Mouse (Mus musculus) thymus, postnatal 10 days (tissue): ENCODE measurements around the gene Insyn1.

ENCODE experiments used
- DNase-seq, 2 experiments: peaks; one replicate each; pipeline ENCODE4 v3.0.0; 2021; ENCODE audit warnings: low spot score in 2 of 2

The Insyn1 gene

DNA sequence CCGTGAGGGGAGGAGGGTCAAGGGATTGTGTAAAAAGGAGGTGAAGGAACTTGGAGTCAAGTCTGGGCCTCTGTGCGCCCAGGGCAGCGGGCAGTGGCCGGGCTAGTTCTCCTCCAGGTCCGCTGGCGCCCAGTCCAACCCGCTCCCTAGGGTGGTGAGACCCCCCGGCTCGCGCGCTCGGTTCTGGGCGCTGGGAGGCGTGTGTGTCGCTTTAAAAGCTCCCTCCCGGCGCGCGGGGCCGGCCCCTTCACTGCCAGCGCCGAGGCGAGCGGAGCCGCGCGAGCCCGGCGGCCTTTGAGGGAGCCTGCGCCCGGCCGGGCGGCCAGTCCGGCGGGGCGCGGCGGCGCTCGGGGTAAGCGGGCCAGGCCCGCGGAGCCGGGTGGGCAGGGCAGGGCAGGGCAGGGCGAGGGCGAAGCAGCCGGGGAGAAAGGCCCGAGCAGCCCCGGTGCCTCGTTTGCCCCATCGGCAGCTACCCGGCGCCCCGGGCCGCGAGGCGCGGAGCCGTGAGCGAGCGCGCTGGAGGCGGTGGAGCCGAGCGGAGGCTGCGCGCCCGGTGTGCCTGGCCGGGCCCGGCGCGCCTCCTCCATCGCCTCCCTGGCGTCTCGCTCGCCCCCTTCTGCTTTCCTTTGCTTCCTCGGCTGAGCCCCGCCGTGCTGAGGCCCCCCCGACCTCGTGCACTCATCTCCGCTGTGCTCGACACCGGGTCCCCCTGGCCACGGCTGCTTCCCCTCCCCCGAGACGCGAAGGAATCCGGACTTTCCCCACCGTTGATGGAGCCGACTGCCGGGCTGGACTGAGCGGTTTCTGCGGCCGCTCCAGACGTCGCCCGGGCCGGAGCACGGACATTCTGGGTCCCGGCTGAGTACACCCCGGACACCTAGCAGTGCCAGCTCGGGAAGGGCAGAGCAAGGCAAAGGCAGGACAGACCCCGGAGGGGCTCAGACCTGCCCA is at the start of gene Insyn1:
Gene Insyn1, plus strand, starts transcription at position 753 of the 951 bp plus-strand sequence.
- DNase-seq: peak in 1 of 2 experiments; percentile 20

DNA sequence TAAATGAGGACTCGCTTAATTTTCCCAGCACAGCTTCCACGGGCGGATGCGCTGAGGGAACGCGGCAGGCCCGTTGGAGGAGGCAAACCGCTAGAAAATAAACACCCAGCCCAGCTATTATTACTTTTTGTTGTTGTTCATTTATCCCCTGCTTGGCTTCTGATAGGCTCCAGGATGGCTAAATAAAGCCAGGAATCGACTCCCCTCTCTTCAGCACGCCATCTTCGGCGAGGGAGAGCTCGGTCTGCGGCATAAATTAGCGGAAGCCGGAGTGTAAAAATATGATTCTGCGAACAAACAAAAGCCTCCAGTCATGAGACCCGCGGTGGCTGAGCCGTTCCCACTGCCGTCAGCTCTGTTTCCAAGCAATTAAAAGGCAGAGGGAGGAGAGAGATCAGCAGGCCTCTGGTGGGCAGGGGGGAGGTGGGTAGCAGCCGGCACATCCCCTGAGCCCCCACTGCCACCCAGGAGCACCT is 49.4 kb upstream of the Insyn1 start:
- DNase-seq: no peak

DNA sequence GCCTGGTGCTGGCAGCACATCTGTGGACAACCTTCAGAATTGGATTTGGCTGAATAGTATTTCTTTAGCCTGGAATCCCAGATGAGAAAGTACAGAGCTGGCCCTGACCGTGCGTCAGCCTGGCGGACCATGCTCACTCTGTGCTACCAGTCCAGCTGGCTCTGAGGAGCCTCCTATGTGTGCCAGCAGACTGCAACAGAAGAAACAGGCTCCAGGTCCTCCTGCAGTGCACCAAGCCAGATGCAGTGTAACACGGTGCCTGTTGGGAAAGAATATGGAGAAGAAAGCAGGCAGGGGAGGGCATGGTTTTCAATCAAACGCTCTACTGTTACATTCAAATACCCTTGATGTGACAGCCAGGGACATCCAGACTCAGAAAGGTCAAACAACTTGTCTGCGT is 48.3 kb upstream of the Insyn1 start:
- no peak for DNase-seq

DNA sequence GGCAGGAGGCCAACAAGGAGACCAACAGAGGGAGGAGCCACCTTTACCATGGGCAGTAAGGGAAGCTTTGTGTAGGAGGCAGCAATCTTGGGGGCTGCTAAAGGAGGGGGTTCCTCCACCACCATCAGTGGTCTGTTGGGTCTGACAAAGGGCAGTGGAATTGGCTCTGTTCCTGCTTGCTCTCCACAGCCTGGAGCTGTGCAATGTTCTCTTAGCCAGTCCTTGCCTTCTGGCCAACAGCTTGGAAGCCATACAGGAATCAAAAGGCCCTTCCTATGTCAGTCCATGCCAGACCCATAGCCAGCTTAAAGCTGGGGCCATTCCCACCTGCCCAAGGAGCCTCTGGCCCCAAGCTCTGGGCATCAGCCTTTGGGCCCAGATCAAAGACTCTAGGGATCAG is 47.8 kb upstream of the Insyn1 start:
- DNase-seq: no peak

DNA sequence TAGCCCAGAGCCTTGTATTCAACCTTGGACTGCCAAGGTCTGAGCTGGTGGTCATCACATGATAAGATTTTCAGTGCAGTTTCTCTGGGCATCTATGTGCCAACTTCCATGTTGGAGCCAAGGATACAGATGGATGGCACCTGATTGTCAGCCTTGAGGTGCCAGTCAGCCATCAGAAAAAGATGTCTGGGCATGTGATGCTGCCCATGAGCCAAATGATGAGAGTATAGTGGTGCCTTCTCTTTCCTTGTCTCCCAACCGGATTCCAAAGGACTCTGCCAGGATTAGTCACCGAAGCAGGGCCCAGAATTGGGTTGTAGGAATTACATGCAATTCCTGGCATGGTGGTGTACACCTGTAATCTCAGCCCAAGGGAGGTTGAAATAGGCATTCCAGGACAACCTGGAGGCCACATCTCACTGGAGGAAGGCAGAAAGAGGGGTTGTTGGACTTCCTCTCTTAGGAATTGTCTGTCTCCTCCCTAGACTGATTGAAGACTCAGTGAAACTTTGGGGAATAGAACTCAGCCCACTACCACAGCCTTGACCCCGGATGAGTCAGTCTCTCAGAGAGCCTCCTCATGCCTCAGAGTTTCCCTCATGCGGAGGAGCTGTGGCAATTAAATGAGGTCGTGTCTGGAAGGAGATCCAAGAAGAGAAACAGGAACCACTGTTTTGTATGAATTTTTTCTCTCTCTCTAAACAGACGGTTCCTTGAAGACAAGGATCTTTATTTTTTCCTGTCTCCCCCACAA is 46.9 kb upstream of the Insyn1 start:
- no peak for DNase-seq

DNA sequence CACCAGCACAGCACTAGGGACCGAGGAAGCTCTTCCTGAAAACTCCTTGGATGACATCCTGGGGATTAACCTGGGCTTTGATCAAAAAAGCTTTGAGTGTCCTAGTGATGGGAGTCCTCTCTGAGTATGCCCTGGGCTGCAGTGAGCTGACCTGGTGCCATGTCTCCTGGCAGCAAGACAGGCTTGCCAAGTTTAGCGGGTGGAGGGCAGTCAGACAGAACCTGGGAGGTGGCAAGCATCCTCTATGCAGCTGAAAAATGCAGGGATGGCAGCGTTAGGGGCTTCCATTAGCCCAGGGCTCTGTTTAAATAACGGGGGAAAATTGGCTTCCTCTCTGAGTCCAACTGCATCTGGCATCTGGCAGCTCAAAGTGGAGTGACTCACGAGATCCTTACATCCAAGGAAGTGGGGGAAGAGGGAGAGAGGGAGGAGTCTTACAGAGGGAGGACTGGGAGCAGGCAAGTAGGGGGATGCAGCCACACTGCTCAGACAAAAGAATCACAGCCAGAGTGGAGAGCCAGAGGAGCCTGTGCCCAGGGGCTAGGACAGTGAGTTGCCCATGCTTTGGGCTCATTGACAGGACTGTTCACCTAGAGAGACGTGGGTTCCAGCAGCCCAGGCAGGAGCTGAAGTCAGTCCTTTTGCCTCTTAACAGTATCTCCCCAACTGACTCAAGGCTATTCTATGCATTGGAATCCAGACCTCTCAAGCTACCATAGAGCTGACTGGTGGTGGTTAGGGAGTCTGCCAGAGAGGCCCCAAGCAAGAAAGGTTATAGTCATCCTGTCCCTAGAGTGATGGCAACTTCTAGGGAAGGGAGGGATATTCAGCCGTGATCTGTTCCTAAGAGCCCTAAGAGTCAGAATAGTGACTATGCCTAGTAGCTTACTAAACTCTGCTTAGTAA is 46.0 kb upstream of the Insyn1 start:
- DNase-seq: no peak

DNA sequence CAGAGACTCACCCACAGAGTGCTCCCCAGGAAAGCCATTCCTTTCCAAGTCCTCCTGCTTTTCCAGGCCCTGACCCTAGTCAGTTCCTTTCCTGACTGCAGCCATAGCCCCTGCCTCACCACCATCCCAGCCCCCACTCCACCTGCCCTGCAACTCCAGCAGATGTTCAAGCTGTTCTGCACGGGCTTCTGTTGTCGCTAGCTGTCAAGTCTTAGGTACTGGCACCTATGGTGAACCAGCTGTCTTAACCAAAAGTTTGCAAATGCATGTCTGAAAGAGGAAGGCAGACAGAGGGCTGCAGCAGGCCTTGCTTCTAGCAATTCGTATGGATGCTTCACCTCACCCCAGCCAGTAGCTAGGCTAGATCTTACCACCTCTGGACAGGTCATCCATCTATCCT is 45.3 kb upstream of the Insyn1 start:
- no peak for DNase-seq

DNA sequence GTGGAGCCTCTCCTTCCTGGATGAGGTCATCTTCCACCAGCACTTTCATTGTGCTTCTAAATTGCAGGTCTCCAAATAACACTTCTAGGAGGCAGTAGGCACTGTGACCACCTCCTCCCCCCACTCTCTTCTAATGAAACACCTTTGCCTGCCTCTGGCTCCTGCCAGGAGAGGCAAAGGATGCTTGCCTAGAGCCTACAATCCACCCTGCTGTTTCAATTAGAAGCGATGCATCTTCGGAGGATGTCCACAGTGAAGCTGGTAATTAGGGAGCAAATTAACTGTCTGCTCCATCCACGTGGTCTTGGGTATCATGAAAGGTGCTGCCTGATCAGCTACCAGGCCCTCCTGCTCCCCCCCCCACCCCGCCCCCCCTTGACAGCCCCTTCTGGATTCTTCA is 41.6 kb upstream of the Insyn1 start:
- DNase-seq: no peak

DNA sequence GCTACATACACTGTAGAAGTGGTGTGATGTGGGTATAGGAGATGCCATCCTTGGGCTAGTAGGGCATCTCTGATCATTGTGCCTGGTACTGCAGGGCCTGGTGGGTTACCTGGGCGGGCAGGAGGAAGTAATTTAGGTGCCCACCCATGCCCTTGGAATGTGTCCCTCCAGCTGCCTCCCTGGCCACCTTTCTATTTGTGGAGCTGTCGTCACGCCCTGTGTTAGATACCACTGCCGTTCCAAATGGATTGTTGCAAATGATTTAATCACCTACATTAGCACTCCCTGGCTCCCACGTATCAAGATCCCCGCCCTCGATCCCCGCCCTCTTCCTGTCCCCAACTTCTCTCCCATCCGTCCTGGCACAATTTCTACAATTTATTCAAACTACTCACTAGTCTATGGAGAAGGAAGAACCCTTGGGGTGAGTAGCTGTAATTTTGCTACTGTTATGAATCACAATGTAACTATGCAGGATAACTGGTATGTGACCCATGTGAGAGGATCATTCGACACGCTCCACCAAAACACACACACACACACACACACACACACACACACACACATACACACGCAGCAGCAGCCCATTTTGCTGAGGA is 40.3 kb upstream of the Insyn1 start:
- DNase-seq: no peak

DNA sequence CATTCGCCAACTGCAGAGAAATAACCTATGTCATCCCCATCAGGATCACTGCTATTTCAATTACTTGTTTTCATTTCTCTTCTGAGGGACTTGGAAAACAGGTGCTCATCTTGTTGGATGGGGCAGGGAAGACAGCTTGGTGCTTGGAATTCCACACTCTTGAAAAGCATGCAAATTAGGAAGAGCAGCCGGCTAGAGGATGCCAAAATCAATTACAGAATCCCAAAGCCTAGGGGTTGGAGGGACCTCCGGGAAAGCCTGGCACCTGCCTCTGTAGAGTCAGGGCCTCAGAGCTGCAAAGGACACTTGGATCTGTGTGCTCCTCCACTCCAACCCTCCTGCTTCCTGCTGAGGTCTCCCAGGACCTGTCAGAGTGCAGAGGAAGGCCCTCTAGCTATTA is 38.9 kb upstream of the Insyn1 start:
- DNase-seq: no peak

DNA sequence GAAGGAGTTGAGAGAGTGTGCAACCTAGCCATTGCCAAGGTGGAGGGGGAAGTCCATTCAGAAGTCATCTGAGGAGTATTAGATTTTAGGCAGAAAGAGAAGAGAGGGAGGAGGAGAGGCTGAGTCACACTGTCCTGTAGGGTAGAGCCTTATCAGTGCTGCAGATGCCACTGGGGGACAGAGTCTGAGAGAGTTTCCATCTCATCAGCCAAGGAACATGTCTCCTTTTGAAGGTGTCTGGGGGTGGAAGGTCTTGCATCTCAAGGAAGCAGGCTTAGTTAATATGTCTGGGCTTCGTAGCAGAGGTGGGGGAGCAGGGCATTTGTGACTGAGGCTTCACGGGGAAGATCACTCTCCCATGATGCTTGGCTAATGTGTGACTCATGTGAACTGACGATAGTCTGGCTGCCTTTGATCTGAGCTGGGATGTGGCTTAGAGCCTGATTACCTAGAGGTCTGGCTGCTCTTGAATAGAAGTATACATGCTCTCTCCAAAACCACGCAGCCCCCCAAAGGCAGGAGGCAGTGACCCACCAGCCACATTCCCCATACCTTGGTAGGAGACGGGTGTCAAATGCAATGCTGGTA is 34.5 kb upstream of the Insyn1 start:
- no peak for DNase-seq

DNA sequence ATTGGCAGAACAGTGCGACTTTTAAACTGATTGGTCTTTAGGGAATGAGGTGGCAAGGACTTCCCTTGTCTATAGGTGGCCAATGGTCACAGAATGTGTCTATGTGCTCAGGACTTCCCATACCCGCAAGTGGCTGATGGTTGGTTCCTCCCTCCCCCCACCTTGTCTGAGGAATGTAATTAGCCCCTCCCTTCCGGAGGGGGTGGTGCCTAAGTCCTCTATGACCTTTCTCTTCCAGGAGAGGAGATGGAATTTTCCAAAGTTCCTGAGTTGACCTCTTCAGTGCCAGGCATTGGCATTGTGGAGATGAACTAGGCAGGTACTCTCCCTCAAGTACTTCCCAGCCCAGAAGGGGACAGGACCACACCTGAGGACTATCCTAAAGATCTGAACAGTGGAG is 33.5 kb upstream of the Insyn1 start:
- no peak for DNase-seq

DNA sequence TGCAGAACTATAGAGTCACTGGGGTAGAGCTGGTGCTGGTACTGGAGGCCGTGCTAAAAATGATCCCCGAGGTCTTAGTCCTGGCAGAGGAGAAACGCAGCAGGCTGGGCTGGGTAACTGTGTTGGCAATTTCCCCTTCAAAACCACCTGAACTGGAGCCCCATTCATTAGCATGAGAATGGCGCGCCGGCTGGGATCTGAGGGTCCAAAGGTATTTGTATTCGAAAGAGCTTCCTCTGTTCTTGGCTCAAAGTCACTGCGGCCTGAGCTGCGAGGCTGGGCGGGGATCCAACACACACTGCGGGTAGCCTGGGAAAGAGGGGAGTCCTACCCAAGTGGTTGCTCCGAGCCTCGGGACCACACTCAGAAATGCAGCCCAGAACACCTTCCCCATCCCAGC is 32.6 kb upstream of the Insyn1 start:
- no peak for DNase-seq

DNA sequence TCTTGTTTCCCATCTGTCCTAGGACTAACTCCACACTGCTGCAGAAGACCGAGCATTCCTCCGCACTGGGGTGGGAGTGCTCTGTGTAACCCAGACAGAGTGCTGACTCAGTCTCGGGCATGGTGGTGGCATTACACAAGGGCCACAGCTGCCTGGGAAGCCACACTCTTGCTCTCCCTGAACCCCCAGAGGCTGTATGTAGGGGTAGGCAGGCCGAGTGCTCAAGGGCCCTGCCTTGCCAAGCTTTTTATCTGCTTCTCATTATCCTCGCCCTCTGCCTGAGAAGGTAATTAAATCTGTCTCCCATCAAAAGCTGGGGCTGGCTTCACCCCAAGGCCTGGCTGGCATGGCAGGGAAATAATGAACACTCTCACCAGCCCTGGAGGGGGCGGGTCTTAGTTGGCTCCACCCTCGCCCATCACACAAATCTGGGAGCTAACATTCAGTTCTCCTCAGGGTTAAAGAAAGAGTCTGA is 30.9 kb upstream of the Insyn1 start:
- DNase-seq: no peak

DNA sequence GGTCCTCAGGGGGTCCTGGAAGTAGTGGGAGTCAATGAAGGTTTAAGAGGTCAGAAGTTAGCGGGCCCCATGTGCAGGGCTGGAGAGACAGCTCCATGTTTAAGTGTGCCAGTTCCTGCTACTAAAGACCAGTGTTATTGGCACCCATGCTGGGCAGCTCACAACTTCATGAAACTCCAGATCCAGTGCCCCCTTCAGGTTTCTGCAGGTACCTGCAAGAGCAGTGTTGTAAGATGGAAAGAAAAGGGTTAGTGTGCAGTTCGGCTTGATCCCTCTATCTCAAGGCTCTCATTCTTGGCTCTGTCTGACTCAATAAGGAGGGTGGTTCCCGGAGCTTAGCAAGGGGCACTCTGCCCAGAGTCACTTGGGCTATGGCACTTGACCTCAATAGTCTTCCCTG is 30.1 kb upstream of the Insyn1 start:
- DNase-seq: no peak

DNA sequence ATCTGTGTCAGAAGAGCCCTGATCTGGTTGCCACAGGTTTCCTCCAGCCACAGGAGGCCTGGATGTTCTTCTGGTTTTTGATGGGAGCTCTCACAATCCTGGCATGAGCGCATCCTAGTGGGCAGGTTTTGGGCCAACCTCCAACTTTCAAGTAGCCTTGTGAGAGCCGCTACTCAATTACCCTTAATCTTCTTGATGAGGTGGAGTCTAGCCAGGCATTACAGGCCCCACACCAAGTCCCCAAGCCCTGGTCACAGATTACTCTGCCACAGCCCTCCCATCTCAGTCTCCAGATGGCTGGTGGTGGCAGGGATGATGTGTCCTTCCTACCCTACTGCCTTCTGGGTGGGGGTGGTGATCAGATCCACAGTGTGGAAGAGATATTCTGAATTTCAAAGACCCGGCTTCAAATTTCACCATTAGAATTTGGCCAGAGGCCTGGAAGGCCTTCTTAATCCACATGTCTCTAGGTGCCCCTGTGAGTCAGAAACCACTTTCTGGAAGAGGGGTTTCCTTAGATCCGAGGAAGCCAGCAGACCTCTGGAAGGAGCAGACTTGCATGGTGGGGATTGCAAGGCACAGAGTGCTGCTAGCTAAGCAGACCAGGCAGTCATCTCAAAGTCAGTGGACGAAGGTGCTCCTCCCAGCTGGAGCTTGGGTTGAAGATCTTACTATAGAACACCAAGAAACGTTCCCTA is 29.4 kb upstream of the Insyn1 start:
- no peak for DNase-seq

DNA sequence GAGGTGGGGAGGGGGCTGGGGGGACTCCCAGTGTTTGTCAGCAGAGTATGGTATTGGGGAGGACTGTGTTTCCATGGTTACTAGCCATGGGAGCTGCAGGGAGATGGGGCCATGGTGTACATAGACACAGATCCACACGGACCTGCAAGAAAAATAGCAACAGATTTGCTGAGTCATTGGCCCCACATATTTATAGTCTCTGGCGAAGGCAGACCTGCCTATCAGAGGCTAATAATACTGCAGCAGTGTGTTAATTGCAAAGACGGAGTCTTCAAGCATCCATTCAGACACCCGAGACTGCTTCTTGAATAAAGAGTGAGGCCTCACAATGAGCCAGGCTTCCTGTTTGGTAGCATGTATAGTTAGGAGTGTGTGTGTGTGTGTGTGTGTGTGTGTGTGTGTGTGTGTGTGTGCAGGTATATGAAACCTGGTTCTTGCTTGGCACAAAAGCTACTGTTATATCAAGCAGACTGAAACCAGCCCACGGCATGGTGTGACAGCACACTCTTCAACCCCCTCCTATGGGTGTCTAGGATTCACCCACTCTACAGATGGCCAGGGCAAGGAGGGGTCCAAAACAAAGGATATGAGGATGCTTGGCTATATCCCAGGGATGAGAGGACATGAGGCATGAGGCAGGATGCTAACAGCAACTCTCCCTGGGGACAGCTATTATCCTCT is 20.9 kb upstream of the Insyn1 start:
- no peak for DNase-seq

DNA sequence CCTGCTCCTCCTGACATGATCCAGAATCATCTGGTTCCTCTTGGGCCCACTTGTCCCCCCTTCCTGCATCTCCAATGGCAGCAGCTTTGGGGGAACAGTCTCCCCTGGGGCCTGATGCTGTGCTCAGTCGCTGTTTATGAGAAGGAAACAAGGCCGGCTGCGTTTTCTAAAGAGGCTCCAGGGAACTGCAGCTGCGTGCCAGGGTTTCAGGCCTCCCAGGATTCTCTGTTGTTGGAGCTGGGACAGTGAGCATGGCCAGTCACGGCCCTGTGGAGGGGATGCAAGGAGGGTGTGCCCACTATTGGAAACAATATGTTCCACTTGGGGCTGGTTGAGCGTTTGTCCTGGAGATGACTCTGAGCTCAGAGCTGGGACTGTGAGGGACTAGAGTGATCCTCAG is 17.9 kb upstream of the Insyn1 start:
- DNase-seq: no peak

DNA sequence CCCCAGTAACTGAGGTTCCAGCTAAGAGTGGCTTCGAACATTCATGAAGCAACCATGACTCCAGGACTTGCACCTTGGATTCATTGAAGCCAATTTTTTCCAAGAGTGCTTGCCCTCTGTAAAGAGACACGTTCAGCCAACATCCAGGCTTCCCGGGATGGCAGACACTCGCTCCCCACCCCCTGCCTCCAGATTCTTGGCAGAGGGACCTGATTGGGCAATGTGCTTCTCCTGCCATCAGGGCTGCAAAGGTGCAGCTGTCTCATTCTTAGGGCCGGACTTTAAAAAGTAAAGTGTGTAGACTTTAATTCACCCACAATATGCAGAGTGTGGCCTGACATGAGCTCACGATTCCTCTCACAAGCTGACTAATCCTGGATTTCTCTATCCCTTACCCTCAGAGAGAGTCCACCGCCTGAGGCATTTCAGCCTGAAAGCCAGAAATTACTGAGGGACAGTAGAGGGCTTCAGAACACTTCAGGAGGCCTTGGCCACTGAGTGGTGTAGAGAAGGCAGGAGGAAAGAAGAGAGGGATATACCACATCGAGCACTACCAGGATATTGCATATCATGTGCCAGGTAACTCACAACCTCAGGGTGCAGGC is 15.1 kb upstream of the Insyn1 start:
- no peak for DNase-seq
